Mouse (Mus musculus) cortical plate, adult 2 months (tissue): Measurements from ENCODE around the gene Olfr51.

Experiments
- CTCF ChIP-seq: fragments of 200-500 bp; IDR thresholded peaks from 2 replicates; pipeline ENCODE4 v1.5.1; 2011; ENCODE audit warnings: mild to moderate bottlenecking, control low read depth, low read length; ENCODE audit not compliant: insufficient read depth; ENCODE audit errors: extremely low read depth
- POLR2A ChIP-seq: fragments of 200-500 bp; IDR thresholded peaks from 2 replicates; pipeline ENCODE4 v1.6.1; 2011; ENCODE audit warnings: mild to moderate bottlenecking, low read length, control low read depth; ENCODE audit not compliant: insufficient read depth; ENCODE audit errors: extremely low read depth

GRCm38 (mm10) chr11:51016341-51016740 lies 12.9 kb downstream of the Olfr51 start:
- TF ChIP-seq CTCF, result no peak
- TF ChIP-seq POLR2A, result no peak
